Mouse (Mus musculus) neutrophil, adult 5-6 weeks (primary cell): ENCODE measurements around the gene Creb1. TPM values are rescaled to one million over a fixed set of nuclear protein-coding genes. Genes with fewer than 3 reads are reported as not detected.

ENCODE experiments used
- ATAC-seq: fragments of 151-379, 151-347 bp; 2 replicates; pipeline ENCODE4 v1.8.0; 2017; ENCODE audit warnings: mild to moderate bottlenecking, moderate TSS enrichment; ENCODE audit not compliant: insufficient number of reproducible peaks, poor library complexity, low FRiP score, severe bottlenecking; ENCODE audit errors: extremely low read depth
- total RNA-seq: library from RNA; stranded (forward); fragments of 200-1000 nt; gene quantifications from 2 replicates; pipeline ENCODE4 v1.2.3, GENCODE M21; 2017

Gene Creb1
- total RNA-seq, result 141 and 155 TPM in 2 replicates

DNA sequence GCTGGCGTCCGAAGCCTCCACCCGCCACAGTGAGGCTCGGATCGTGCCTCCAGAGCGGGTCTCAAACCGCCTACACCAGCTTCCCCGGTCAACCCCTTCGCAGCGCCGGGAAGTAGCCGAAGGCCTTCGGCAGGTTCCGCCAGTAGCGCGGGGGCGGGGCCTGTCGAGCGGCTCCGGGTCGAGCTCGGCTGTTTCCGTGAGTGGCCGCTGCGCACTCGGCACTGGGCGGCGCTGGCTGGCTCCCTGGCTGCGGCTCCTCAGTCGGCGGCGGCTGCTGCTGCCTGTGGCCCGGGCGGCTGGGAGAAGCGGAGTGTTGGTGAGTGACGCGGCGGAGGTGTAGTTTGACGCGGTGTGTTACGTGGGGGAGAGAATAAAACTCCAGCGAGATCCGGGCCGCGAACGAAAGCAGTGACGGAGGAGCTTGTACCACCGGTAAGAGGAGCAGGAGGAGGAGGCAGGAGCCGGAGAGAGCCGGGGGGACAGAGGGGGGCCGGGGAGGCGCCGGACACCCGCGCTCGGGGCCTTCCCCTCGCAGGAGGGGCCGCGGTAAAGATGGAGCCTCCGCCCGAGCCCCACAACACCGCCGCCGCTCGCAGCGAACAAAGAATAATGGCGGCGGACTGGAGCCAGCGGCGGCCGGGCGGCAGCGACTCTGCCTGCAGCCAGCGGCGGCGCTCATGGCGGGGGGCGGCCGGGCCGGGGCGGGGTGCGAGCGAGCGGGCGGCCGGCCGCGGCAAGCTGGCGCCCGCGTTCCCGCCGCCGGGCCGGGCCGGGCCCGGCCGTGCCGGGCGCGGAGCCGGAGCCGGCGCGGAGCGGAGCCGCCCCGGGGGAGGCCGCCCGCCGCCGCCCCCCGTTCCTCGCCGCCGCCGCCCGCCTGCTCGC, at the start of gene Creb1:
Gene Creb1 (plus strand): TSS at position 57 of the 882 bp plus-strand sequence.
- ATAC-seq, result peak; percentile 78

DNA sequence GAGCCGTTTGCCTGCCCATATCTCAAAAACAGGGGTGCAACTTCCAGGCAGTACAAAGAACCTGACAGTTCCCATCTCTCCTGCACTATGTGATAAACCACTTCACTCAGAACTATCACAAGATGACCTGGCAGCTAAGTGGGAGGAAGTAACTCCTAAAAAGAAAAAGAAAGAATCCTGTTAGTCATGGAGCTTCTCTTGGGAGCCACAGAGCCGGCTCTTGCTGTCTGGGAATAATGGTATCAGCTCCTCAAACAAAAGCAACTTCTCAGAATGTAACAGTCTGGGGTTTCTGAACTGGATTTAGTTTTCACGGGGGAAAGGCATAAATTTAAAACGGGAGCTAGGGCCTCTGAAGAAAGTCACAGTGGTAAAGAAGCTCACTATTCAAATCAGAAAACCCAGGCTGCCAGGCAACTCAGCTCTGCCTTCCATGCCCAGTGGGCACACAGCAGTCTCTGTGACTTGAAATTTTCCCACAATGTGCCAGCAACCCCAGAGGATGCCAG, 43.9 kb upstream of the Creb1 start:
- no peak for ATAC-seq

DNA sequence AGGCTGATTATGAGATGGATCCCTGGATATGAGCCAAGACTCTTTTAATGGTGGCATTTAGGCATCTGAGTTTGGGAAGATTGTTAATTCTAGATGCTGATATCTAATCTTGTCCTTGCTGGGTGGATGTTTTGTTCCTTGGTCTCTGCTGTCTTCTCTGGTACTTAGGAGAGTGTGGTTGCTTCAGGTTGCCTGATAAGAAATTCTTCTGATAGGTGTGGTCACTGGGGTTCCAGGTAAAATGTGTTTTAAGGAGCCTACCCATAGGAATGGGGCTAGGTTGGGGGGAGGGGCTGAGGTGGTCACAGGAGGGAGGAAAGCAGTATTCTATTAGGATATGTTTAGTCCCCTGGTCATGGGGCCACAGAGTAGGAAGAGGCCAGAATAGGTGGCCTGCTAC, 35.6 kb upstream of the Creb1 start:
- ATAC-seq, result no peak

DNA sequence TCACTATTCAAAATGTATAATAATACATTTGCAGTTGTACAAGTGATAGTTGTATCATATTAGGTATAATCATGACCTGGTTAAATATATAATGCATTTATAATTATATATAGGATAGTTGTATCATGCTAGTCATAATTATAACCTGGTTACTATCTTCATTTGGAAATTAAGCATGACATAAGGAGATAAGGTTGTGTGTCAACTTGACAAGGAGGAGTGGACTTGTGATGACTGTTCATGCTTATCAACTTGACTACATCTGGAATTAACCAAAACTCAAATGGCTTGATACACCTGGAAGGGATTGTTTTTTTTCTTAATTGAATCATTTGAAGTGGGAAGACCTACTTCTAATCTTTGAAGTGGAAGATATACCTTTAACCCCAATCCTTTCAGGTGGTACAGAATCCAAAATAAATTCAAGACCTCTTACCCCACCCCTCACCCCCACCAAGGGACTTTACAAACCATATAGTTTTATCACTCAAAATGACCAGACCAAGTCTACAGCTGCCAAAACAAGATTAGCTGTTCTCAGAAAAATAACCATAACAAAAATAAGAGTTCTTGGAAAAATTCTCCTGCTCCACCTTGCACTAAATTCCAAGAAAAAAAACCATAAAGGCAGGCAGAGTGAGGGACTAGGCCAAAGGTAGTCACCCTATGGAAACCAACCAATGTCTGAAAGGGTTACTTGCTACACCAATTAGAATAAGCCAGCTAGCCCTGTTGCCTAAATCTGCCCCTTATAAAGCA, 30.9 kb upstream of the Creb1 start:
- no peak for ATAC-seq

DNA sequence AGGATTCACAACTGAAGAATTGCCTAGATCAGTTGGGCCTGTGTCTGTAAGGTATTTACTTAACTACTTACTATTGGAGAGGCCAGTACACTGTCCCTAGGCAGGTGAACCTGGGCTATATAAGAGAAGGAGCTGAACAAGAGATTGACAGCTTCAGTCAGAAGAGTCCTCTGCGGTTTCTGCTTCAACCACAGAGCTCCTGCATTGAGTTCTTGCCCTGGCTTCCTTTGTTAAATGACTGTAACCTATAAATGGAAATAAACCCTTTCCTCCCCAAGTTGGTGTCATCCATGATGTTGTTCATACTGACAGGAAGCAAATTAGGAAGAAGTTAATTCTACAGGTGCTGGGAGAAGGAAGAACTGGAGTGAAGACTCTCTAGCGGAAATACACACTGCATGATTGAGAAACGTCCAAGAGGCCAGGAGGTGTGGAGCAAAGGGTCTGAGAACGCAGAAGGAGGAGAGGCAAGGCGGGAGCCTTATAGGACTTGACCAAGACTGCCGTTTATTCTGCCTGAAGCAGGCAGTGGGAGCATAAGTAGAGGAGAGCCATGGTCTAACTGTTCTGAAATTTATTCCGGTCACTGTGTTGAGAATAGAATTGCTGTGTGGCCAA, 23.9 kb upstream of the Creb1 start:
- ATAC-seq, result no peak

DNA sequence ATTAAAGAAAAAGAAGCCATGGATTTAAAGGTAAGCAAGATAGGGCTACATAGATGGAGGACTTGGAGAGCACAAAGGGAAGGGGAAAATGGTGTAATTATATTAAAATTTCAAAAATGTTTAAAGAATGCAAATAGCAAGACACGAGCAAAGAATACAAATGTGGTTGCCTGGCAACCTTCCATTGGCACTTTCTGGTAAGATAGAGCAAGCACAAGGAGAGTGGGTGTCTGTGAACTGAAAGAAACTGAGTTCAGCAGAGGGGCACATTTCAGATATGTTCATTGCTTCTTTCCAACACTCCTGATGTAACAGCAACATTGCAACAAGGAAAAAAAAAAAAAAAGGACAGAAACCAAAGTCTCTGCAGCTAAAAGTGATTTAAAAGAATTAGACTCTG, 22.8 kb upstream of the Creb1 start:
- ATAC-seq, result no peak

DNA sequence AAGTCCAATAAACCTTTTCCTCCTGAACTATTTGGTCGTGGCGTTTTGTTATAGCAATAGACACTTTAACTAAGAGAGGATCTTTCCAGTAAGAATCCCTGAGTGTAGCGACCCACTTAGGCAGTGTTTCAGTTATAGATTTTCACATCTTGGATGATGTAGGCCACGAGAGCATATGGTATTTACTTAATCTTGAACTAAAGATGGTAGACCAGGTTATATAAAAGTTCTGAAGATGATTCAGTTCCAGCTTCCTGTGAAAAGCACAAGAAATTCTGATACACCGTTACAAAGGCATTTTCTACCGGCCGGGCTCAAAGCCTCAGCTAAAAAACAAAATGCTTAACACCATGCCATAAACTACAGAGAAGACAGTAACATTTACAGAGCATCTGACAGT, 18.3 kb upstream of the Creb1 start:
- no peak for ATAC-seq

DNA sequence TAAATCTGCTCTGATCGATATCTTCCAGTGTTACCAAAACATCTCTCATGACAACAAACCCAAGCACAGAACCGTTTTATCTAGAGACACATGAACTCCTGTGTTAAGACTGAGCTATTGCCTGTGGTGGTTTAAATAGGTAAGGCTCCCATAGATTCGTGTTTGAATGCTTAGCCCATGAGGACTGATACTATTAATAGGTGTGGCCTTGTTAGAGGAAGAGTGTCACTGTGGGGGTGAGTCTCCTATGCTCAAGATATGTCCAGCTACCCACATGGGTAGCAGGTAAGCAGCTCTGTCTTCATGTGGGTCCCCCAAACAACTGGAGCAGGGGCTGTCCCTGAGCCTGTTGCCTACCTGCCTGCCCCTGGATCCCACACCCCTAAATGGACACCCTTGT, 15.9 kb upstream of the Creb1 start:
- ATAC-seq, result no peak

DNA sequence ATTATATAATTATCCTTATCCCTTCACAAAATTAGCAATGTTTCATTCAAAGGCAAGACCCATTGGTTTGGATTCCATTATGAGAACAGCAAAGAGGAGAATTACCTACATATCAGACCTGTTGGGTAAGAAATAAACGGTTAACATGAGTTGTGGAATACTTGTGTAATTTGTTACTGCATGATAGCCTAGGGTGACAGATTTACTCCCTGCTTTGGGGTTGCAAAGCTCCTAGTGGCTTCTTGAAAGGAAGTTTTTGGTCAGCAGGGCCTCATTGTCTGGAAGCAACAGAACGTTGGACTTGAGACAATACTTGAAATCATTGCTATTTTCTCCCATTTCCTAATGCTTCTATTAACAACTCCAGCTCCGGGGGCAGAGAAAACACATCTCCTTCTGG, 14.0 kb upstream of the Creb1 start:
- ATAC-seq, result no peak

DNA sequence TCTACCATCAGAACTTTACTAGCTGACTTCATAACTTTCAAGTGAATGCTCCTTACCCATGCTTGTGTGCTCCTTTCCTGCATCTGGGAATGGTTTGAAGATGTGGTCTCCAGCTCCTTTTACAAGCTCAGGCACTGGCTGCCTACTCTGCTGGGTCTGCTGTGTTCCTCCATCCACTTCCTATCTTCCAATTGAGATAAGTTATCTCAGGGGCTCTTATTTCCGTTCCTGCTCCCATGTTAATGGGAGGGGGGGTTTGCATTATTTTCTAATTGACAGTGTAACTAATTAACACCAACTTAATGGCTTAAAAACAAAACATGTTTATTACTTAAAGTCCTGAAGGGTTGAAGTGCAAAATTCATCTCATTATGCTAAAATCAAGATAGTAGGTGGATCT, 13.1 kb upstream of the Creb1 start:
- no peak for ATAC-seq

DNA sequence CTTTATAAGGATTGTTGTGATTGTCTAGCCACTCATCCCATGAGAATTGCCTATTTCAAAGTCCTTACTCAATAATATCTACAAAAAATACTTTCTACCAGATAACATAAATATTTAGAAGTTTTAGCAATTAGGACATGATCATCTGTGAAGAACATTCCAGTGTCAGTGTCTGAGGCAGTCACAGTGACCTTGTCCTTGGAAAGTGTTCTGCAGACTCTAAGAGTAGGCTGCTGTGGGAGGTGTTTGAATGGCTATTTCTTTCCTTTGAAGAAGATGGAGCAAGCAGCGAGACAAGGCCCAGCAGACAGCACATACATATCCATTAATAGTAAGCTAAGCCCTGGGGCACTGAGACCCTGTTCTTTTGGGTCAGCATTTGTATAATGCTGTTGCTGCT, 12.5 kb upstream of the Creb1 start:
- no peak for ATAC-seq

DNA sequence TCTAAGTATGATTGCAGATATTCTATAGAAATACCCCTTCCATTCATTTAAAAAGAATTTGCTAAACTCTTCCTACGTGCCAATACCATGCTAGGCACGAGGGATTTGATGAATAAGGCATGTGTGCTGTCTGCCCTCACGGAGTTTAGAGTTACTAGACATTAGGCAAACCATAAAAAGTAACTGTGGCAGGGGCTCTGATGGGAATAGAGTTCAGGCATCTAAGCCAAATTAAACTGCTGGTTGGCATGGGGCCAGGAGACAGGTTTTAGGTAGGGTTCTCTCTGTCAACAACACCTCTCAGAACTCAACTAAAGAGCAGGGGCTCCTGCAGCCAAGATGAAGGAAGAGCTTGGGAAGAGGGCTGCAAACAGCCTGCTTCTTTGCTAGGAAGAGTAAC, 10.7 kb upstream of the Creb1 start:
- no peak for ATAC-seq

DNA sequence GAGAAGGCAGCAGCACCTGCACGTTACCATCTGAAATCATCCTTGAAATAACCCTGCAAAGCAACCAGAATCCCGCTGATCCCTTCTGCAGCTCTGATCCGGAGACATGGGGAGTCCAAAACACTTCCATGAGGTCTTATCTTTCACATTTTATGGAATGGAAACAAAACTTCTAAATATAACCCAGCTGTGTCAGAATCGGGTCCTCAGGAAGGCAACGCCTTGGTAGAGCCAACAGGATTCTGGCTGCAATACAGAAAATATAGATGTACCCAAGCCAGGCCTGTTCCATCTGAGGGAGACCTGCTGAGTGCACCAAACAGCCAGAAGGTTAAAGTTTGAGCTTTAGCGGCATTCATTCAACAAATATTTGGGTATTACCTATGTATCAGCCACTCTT, 9.8 kb upstream of the Creb1 start:
- ATAC-seq, result no peak

DNA sequence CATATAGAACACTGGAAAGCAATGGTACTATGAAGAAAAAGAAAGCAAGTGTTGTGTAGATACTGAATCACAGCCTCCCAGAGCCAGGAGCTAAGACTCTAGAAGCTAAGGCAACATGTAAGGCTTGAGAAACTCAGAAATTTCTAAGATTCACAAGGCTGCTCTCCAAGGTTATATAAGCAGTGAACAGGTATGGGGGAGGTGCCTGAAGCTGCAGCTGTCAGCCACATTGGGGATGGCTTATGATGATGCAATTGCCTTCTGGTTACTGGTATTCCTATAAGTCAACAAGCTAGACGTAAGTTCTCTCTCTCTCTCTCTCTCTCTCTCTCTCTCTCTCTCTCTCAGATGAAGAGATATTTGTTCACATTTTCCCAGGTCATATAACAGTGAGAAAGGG, 9.3 kb upstream of the Creb1 start:
- ATAC-seq, result no peak

DNA sequence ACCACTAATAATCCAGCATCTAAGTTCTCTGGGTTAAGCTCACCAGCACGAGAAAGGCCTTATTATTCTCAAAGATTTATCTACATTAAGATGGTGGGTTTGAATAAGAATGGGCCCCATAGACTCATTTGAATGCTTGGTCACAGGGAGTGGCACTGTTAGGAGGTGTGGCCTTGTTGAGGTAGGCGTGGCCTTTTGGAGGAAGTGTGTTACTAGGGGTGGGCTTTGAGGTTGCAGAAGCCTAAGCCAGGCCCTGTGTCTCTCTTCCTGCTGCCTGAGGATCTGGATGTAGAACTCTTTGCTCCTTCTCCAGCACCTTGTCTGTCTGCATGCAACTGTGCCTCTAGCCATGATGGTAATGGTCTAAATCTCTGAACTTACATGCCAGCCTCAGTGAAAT, 7.8 kb upstream of the Creb1 start:
- ATAC-seq, result no peak

DNA sequence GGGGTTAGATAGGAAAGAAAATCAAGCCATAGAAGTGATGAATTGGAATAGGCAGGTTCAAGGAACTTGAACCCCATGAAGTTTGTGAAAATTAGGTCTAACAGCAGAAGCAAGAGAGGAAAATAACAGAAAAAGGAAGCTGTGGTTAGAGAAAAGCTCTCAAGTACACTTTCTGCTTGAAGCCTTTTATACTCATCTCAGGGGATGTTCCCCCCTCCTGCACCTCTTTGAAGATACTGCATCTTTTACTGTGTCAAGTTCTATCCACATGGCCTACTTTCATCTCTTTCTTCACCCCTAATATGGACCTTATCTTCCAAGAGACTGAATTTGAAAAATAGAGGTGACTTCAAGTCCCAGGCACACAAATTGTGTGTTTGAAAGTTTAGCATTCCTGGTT, 4.8 kb upstream of the Creb1 start:
- ATAC-seq, result no peak

DNA sequence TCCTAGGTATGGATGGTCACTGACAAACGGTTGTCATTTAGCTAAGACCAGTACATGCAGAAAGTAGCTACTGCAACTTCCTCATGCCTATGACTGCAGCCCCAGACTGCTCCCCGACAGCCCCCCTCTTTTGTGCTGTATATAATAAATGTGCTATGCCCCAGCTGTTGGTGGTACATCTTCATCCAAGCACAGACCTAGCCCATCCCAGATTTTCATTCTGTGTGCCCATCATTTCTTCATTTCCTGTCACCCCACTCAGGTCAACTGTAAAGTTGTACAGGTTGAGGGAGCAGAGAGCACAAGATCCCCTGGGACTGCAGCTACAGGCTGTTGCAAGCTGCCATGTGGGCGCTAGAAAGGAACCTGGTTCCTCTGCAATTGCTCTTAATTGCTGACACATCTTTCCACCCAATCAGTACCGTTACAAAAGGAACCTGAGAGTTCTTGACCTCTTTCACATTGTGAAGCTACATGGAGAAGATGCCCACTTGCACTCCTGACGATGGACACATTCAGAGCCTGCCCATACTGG, 2.6 kb upstream of the Creb1 start:
- ATAC-seq, result peak; percentile 11; the same call in 1 of the 2 replicates

DNA sequence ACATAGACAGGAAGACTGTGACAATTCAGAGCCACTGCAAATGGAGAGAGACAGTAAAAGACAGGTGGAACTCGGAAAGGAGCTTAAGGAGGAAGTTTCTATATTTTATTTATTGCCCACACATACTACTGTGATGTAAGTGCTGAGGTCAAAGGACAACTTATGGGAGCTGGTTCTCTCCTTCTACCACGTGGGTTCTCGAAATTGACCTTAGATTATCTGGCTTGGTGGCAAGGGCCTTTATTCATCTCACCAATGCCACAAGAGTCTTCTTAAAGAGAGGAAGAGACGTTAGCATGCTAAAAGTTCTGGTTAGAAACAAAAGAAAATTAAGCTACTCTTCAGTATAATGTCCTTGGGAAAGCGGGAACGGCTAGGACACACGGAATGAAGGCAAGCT, 897 bp upstream of the Creb1 start:
- no peak for ATAC-seq

DNA sequence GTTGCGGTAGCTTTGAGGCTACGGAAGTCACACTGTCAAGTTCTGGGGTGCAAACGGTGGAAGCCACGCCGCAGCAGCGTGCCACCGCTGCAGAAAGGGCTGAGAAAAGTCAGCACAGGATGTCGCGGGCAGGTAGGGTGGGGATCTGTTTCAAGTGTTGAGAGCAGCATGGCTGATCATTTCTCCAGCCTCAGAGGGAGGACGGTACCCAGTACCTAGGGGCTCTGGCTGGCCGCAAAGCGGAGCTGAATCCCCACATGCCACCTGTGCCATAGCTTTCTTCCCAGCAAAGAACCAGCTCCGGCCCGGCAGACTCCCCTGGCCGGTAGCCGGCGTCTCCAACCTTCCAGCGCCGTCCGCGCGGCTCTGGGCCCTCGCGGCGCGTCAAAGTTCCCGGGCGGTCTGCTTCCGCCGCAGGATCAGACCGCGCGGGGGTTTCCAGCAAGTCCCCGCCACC, 350 bp upstream of the Creb1 start:
- ATAC-seq, result peak; percentile 28; the same call in 1 of the 2 replicates
